Mouse (Mus musculus) megakaryocyte-erythroid progenitor cell, adult 5-6 weeks (primary cell): Measurements from ENCODE around the gene Myl6b. TPM values are rescaled to one million over a fixed set of nuclear protein-coding genes. Genes with fewer than 3 reads are reported as not detected.
"Not testable (repeated sequence)": the region's sequence is repeated elsewhere in the genome, so short reads cannot be mapped to it uniquely, and the experiment has no call there.

Experiments used
- ATAC-seq: replicated peaks from 2 replicates; pipeline ENCODE4 v1.8.0; 2016; ENCODE audit warnings: mild to moderate bottlenecking, inconsistent platforms; ENCODE audit not compliant: severe bottlenecking, poor library complexity, low FRiP score, low TSS enrichment
- total RNA-seq, 2 experiments: library from RNA; stranded (forward) in 1 of 2; stranded (reverse) in 1 of 2; fragments of 200-1000, 215-1000 nt in 1 of 2; fragments of >200 nt in 1 of 2; fragmentation: Nextera tagmentation in 1 of 2; gene quantifications; 2 replicates each; pipeline ENCODE4 v1.2.3; 2014 to 2017

Gene Myl6b
- total RNA-seq, 2 experiments from 2014 or later, result 0.56 to 6.3 TPM

DNA sequence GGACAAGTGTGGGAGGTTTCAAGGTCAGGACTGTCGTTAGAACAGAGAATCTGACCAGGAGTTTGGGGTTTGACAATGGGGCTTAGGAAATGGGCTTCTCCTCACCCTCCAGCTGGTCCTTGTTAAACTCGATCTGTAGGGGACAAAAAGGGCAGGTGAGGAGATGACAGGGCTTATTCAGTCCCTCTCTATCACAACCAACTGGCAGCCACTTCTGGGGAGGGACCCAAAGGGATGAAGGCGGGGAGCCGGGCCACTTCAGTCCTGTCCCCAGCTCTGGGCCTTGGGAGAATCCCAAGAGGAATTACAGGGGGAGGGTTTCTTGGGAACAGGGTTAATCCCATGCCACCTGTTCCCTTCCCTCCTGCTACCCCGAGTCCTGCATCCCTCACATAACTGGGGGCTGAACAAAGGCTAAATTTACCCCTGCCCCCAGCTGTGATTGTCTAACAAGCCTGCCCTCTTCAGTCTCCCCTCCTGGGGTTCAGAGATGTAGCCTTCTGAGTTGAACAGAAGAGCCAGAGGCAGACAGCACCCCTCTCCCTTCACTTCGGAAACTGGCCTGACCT is 1.9 kb downstream of the Myl6b start:
- ATAC-seq, result no peak

DNA sequence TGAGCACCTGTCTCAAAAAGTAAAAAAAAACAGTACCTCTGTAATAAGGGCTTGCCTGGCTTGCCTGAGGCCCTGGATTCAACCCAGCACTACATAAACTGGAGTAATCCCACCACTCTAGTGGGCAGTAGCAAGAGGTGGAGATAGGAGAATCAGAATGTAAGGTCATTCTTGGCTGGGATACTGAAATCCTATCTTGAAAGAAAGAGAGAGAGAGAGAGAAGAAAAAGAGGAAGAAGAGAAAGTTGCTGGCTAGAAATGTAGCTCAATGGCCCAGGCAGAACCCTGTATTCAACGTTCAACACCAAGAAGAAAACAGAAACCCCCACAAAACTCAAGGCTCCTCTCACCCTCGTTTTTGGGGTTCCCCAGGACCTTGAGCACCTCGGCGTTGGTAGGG is 2.6 kb downstream of the Myl6b start:
- ATAC-seq, result no peak

DNA sequence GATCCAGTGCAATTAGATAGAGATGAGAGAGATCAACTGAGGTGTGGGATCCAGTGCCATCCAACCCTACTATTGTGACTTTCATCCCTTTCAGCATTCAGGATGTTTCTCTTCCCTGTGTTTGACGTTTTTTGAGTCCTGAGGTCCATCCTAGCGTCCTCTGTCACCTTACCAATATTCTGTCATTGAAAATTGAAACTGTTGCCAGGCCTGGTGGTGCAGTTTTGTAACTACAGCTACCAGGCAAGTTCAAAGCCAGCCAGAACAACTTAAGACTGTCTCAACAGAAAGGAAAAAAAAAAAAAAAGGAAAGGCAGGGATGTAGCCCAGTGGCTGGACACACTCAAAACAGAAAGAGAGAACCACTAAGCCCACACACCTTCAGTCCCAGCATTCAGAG is 3.2 kb downstream of the Myl6b start:
- ATAC-seq, result no peak

DNA sequence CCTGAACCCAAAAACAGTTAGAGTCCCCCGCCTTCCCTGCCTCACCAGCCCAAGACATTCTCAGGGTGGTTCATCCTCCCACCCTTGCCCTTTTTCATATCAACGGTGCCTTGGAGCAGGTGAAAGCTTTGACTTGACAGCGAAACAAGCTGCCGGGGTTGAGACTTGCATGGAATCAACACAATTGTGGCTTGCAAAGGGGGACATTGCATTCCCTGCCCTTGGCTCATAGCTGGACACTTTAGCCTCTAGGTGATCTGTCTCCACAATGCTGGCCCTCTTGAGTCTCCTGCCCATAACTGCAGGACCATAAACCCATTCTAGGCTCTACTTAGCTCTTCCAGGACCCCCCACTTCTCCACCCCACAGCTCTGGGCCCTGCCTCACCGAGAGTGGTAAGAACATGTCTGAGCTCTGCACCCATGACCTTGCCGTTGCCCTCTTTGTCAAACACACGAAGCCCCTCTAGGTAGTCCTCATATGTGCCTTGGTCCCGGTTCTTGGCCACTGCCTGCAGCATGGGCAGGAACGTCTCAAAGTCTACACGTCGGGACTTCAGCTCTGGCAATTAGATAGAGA is 3.7 kb downstream of the Myl6b start:
- ATAC-seq, result no peak

DNA sequence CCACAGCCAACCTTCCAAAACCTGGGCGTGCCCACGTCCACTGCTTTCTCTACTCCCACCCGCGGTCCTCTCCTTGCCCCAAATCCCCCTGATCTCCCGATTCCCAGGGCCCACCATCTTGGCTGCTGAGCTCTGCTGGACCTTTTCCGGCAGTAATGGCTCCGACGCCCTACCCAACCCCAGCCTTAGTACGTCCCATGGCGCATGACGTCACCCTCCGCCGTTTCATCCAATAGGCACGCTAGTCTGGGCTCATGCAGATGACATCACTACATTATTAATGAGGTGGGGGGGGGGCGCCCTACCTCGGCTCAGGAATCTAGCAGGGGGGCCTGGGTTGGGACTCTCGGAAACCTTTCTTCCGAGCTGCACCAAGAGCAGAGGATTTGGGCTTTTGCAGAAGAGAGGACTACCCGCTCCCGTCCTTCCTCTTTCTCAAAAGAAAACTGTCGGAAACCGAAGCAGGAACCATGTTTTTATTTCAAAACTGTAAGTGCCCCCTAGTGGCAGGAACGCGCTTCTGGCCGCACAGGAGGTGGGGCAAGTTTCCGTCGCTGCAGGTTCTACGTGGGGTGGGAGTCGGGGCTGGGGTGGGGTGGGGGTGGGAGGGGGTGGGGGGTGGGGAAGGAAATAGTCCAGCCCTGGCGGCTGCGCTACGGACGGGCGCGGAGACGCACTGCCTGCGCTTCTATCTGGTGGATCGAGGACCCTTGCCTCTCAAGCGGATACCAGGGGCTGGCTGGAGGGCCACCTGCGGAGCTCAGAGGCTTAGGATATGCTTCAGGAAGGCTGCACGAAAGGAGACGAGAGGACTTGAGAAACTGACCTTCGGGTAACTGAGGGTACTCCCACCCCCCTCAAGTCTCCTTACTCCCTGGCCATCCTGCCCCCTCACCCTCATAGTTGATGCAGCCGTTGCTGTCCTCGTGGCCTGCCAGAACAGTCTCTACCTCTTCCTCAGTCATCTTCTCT is 4.5 kb downstream of the Myl6b start, which contains the start of gene Myl6:
TSS of gene Myl6 (minus strand) at position 451 of the 972 bp plus-strand sequence.
- peak; percentile 79 for ATAC-seq

DNA sequence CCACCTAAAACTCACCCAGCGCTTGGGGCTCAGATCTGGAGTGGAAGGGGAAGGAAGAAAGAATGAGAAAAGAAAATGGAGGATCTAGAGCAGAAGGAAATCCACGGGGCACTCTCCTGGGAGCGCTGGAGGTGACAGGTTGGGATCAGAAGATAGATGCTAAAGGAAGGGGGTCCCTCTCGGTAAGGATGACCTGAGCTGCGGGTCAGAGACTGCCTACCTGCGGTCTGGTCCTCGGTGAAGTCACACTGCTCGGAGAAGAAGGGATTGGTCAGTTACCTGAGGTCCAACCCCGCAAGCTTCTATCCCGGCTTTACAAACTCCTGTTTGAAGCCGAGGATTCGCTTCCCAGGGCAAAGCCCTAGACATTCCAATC is 5.2 kb downstream of the Myl6b start:
- peak; percentile 8 for ATAC-seq

DNA sequence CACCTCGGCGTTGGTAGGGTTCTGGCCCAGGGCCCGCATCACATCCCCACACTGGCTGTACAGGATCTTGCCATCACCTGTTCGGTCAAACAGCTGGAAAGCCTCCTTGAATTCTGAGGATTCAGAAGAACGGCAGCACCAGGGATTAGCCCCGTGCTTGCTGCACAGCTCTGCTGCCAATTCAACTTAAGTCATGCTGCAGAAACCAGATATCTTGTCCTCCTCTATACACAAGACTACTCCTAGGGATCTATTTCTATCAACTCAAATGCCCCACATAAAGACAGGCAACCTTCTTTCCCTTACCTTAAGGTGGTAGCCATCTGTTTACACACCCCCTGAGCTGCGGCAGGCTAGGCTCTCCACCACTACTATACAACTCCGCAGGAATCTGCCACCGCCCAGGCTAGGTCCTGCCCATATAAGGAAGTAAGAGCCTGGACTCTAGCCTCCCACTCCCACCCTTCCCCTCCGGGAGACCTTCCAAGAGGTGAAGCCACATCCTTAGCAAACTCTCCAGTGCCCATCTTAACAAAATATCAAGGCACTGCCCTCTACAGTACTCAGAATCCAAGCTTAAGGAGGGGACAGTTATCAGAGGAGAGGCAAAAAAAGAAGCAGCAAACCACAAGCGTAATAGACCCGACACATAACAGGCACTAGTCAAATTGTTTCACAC is 5.7 kb downstream of the Myl6b start:
- peak; percentile 43 for ATAC-seq

DNA sequence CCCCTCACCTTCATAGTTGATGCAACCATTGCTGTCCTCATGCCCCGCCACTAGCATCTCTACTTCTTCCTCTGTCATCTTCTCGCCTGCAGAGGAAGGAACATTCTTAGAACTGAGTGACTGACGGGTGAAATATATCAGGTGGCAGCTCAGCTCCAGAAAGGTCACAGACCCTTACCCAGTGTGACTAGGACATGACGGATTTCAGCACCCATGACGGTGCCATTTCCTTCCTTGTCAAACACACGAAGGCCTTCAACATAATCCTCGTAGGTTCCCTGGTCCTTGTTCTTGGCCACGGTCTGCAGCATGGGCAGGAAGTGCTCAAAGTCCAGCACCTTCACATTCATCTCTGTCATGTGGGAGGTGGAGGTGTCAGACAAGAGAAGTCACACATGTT is 6.4 kb downstream of the Myl6b start:
- ATAC-seq, result not testable (repeated sequence)

DNA sequence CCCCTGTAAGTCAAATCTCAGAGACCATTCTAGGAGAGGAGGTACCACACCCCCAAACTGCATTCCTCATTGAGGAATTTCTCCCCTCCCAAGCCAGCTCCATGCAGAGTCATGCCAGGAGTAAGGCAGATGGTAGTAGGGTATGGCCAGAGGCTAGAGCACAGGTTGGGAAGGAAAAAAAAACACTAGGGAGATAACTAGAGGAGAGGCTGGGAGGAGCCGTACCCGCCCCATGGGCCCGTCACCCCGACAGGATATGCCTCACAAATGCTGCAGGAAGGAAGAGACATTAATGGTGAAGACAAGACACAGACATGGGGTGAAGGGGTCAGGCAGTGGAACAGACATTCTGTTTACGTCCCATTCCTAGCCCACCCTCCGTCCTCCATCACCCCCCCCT is 7.0 kb downstream of the Myl6b start:
- ATAC-seq, result no peak

DNA sequence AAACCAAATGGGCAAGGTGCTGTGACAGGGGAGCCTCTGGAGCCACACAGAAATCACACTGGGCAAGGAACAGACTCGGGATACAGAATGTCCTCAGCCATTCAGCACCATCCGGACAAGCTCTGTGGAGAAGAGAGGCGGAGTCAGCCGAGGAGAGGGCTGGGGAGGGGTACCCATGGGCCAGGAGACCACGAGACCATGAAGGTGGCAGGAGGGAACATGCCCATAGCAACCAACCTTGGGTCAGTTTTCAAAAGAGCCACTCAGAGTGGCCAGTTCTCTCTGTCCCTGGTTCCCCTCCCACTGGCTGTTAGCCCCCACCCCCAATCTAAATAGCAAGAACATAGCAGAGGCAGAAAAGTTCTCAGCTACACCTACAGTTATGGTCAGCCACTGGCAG is 7.6 kb downstream of the Myl6b start:
- ATAC-seq, result no peak

DNA sequence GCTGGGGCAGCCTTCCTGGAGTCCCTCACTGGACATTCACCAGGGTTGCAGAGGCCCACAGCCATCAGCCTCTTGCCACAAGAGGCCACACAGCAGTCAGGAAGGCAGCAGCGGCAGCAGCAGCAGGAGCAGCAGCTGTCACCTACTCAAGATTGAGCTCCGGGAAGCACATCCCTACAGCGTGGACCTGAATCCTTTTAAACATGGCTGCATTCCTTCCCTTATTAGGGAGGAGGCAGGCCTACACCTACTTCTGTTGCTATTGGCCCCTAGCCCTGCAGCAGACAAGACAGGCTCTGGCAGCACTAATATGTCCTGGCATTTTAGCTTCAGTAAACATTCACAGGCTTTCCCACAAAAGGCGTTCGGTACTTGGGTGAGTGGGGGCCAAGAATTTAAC is 8.3 kb downstream of the Myl6b start:
- ATAC-seq, result no peak

DNA sequence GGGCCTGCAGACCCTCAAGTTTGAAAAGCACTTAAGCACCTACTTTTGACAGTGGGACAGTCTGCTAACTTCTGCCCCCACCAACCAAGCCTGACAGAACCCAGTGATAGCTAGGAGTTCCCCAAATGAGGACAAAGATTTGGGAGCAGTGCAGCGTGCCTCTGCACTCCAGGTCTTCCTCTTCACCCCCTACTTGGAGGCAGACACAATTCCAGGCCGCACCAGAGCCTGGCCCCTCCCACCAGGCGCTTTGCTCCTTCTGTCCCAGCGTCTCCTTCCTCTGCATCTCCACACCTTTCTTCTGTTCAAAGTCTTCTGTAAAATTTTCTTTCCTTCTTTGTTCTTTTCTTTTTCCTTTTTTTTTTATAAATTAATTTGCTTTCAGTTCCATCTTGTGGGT is 8.7 kb downstream of the Myl6b start:
- ATAC-seq, result no peak

DNA sequence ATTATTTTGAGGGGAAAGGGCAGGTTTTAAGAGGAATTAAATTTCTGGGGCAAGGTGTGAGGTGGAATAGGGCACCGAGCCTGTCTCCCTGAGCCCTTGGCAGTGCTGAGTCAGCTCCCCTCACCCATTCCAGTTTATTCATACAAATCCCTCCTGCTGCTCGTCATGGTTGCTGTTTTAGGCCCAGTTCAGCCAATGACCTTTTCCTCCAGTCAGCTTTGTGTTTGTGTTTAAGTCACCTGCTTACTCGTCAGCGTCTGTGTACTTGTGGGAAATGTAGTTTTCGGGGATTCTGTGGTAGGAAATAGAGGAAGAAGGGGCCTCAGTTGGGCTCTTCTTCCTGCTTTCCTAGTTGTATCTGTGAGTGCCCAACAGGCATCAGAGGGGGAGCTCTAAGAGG is 9.1 kb downstream of the Myl6b start:
- no peak for ATAC-seq

DNA sequence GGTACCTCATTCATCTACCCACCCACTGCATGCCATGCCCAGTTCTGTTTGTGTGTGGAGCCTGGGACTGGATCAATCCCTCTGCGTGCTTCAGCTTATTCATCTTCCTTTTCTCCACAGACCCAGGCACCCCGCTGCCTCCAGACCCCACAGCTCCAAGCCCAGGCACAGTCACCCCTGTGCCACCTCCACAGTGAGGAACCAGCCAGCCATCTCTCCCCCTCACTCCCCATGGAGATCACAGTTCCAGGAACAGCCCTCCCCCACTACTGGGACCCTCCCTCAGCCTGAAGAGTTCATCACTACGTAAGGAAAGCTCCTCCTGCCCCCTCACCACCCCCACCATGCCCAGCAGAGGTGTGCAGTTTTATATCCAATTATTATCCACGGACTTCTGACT is 9.7 kb downstream of the Myl6b start:
- no peak for ATAC-seq

DNA sequence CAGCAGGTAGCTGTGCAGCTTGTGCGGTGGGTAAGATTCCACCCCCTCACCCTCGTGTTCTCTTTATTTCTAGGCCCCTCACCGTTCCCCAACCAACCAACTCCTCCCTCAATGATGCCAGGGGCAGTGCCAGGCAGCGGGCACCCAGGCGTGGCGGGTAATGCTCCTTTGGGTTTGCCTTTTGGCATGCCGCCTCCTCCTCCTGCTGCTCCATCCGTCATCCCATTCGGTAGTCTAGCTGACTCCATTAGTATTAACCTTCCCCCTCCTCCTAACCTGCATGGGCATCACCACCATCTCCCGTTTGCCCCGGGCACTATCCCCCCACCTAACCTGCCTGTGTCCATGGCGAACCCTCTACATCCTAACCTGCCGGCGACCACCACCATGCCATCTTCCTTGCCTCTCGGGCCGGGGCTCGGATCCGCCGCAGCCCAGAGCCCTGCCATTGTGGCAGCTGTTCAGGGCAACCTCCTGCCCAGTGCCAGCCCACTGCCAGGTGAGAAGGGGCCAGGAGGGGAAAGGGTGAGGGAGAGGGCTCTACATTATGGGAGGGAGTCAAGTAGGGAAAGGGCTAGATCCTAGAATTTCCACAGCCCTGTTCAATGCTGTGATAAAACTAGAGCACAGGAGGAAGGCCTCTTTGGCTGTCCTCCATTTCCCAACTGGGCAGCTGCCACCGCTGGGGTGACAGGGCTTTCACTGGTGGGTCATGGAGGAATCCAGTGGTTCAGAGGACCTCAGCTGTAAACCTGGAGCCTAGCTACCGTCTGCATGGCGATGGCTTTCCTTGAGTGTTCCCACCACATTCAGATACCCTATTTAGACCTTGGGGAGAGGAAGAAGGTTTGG is 10.4 kb downstream of the Myl6b start:
- no peak for ATAC-seq

DNA sequence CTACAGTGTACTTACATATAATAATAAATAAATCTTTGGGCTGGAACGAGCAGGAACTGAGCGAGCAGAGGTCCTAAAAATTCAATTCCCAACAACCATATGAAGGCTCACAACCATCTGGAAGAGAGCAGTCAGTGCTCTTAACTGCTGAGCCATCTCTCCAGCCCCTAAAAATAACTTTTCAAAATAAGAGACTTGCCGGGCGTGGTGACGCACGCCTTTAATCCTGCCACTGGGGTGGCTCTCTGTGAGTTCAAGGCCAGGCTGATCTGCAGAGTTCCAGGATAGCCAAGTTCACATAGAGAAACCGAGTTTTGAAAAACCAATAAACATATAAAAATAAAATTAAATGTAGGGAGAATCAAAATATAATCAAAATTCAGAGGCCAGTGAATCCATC is 12.1 kb downstream of the Myl6b start:
- ATAC-seq, result no peak

DNA sequence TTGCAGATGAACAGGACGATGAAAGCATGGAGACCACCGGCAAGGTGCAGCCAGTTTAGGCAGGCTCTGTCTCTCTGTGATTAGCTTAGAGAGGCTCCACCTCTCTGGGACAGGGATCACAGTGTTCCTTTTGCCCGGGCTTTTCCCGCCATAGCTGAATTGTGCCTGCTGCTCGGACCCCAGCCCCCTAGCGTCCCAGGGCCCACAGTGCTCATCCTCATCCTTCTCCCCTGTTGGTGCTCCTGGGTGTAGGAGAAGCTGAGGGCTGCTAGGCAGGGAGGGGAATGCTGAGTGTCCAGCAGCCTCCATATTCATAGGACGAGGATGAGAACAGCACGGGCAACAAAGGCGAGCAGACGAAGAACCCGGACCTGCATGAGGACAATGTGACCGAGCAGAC is 24.1 kb downstream of the Myl6b start:
- ATAC-seq, result no peak

DNA sequence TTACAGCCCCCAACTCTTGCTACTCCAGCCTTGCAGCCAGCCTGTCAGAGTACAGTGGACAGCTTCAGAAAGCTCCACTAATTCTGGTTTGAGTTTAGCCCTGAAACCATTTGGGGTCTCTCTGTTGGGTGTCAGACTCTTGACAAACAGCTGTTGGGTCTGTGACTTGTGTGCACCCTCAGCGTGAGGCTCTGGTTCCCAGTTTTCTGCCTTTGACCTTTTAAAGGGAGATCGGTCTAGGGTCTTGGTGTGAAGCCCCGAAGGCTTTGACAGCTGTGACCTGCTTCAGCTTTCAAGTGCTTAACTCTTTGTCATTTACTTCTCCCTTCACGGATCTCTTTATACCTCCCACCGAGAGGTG is 38.2 kb downstream of the Myl6b start:
- ATAC-seq, result no peak
